Mouse (Mus musculus) small intestine, adult 2 months (tissue): ENCODE results near the gene Gm10518.

Experiments used
- CTCF ChIP-seq: fragments of 200-500 bp; IDR thresholded peaks from 2 replicates; pipeline ENCODE4 v1.5.1; 2012; ENCODE audit warnings: low read depth, mild to moderate bottlenecking, control low read depth, inconsistent platforms, low read length, moderate library complexity, mixed read lengths; ENCODE audit not compliant: insufficient replicate concordance, insufficient read length; ENCODE audit errors: extremely low read depth
- POLR2A ChIP-seq: fragments of 200-500 bp; IDR thresholded peaks from 2 replicates; pipeline ENCODE4 v1.6.1; 2012; ENCODE audit warnings: low read depth, mild to moderate bottlenecking, control low read depth, inconsistent platforms, low read length, moderate library complexity

DNA sequence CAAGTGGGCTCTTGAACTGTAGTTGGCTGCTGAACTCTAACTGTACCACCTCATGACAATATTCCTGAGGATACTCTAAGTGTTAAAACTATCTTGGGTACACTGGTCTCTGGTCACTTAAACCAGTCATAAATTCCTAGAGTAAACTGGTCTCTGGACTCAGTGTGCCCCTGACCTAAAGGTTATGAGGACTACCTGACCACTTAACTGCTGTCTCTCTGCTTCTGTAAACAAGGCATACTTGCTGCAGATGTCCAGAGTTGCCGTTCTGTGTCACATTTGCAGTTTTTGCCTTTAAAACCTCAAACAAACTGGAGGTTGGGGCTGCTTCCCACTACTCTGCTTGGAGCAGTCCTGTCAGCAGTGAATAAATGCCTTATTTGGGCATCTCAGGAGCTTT is 30.4 kb downstream of the Gm10518 start:
- TF ChIP-seq POLR2A (no peak), CTCF (no peak)
